Mouse (Mus musculus) T-helper 1 cell (primary cell): ENCODE measurements around the gene Cfap43.

ENCODE experiments used
- in situ Hi-C: fragments of 300-600 bp; cut with MboI, MseI; formaldehyde crosslinking; loops from one replicate; pipeline ENCODE4 v1.15.1; 2025; ENCODE audit warnings: high pct_unique_total_duplicates

Cfap43 gene

DNA sequence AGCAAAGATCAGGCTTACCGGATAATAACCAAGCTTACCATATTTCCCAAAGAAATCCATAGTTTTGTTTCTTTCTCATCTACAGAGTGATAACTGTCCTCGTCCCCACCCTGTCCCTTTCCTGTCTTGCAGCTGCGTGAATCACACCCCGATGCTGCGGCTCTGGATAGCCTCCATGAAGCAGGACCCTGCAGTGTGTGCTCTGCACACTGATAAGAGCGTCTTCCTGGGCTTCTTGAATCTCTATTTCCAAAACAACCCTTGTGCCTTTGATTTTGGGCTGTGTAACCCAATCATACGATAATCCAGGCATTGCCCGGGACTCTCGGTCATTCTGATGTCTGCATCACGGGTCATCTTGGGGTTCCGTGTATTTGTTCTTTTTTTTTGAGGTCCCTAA is 33.2 kb downstream of the Cfap43 start:
- in situ Hi-C loops = no loop called here

DNA sequence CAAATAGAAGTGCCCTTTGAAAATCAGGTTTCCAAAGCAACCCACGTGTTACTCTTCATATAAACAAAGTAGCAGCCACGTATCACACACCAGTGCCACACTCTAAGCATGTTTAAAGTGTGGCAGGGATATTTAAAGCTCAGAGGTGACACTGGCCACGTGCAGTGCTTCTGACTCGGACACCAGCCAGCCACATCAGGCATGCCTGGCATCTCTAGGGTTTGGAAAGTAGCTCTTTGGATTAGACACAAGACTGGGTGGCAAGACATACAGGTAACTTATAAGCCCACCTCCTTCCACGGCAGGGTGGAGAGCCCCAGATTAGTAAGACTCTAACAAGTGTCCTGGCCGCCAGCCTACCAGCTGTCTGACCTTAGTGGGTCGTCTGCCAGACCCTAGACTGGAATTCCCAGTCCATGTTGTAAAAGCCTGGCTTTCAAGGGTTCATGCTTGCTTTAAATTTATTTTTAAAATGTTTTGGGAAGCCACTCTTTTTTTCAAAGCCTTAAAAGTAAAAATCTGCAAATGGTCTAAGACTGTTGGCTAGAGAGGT is 33.8 kb downstream of the Cfap43 start:
- in situ Hi-C loops = no loop called here

DNA sequence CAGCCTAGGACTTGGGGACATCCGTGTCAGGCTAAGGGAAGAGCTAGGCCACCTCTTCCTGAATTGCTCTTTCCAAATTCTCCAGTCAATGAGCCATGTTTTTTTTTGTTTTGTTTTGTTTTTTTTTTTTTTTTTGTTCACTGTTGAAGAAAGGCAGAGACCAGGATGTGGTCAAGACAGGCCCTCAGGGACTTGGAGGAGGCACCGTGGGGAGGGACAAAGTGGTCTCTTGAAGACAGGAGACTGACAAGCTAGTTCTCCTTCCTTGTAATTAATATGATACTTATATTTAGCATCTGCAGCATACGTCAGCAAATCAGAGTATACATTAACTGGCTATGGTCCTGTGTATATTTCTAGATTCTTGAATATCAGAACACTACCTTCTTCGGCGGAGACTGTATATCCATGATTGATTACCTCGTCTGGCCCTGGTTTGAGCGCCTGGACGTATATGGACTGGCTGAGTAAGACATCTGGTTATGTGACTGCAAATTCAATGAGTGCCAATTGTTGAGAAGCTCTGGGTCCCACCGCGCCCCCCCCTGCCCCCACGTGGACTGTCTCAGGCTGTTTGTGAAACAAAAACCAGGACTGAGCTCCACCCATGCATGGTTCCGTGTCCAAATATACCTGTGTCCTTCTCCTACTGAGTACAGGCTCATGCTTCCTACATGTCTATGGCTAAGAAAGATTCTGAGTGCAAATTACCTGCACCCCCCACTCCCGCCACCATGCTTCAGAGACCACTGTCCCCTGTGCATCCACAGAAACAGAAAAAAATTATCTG is 34.6 kb downstream of the Cfap43 start:
- in situ Hi-C loops = loop anchor here (5.0 kb wide), 1 partner anchor 48 kb away; no protein-coding TSS in a partner anchor

DNA sequence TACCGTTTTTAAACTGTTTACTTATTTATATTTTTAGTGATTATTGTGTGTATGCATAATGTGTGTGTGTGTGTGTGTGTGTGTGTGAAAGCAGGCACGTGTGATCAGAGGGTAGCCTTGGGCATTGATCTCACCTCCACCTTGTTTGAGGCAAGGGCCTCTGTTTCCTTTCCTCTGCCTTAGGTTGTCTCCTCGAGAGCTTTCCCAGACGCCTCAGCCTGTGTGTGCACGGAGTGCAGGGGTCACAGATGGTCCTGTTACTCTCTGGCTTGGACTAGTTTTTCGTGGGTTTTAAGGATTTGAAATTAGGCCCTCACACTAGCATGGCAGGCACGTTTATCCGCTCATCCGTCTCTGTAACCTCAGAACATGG is 36.2 kb downstream of the Cfap43 start:
- in situ Hi-C loops = loop anchor here (5.0 kb wide), 1 partner anchor 49 kb away; no protein-coding TSS in a partner anchor

DNA sequence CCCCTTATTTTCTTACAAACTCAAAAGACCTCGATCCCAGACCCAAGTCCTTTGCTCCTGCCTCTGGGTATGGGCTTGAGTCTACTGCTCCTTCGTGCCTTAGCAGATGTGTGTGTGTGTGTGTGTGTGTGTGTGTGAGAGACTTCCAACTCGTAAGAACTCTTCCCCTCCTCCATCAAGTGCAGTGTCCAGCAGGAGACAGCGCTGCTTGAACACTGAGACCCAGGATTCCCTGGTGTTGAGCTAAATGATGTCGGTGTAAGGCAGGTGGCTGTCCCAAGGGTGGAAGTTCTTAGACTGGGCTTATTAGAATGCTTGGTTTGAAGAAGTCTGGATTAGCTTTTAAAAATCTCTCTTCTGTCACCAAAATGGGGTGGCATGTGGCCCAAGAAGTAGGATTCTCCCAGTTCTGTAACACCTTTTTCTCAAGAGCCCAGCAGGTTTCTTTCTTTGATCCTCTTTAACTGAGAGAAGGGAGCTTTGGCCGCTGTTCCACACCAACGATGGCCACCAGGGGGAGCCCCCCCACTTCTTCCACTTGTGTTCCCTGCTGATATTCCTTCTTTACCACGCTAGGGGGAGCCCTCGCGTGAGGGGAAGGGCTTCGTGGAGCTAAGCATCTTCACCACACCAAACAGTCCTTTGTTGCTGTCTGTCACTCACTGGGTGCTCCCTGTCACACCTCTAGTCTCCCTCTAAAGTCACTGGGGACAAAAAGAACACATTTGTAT is 36.8 kb downstream of the Cfap43 start:
- in situ Hi-C loops = loop anchor here (5.0 kb wide), 1 partner anchor 50 kb away; no protein-coding TSS in a partner anchor

DNA sequence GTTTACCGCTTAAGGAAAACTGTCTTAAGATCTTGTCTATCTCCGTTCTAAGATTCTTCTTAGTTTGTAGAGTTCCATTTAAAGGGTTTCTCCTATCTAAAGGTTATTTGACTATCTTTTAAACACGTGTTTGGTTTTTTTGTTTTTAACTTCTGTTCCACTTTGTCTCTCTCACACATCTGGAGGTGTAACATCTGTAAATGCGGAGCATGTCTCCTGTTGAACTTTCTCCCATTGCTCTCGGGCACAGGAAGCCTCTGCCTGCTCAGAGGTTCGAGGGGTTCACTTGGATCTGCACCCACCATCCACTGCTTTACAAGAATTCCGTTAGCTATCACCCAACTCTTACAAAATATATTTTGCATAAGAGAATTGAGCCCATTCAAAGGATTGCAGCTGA is 37.5 kb downstream of the Cfap43 start:
- in situ Hi-C loops = loop anchor here (5.0 kb wide), 1 partner anchor 51 kb away; no protein-coding TSS in a partner anchor

DNA sequence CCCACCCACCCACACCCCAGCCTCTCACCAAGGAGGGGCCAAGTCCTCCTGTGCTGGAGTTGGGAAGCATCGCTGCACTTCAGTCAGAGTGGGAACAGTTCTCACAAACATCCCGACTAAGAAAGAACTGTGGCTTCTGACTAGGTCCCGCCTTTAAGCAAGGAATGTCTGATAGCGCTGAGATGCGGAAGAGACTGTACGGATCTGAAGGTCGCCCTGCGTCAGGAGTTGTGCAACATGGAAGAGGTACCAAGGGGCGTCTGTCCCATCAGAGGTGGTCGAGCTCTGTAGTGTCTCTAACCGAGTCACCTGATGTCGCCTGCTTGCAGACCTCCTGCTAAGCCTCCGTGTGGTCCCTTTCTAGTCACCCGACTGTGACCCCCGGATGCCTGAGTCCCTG is 42.8 kb downstream of the Cfap43 start:
- in situ Hi-C loops = no loop called here

DNA sequence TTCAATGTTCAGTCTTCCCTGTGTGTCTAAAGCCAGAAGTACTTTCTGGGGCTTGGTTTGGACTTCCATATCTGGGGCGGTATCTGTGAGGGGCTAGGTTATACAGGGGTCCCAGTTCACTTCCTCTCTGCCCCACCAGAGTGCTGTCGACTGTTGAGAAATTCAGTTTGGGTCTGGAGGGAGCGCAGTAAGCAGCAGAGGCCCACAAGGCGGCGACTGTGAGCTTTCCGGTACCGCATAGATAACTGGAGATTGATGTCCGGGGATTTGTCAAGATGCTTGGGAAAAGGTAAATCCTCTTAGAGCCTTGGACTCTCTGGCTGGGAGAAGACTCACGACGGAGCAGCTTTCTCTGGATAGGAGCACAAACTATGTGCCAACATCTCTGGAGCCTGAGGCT is 47.6 kb downstream of the Cfap43 start:
- in situ Hi-C loops = no loop called here

DNA sequence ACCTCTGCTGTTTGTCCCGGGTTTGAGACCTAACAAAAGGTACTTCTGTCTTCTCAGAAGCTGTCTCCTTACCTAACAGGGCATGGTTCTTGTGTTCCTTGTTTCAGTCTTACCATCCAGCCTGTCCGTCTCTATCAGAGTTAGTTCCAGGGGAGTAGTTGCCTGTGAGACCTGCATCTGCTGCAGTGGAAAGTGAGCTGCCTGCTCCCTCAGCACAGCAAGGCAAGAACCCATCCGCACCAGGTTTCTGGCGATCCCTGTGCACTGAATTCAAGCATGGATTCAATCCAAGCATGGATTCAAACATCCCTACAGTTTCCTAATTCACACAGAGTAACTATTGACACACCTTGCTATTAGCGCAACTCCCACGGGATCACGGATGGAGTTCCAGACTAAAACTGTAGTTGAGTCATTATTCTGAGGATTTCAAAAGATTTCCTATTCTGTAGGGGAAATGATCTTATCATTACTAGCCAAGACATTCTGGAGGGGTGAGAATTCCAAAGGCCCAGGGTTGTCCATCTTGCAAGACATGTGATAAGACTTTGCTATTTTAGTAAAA is 48.9 kb downstream of the Cfap43 start:
- in situ Hi-C loops = no loop called here

DNA sequence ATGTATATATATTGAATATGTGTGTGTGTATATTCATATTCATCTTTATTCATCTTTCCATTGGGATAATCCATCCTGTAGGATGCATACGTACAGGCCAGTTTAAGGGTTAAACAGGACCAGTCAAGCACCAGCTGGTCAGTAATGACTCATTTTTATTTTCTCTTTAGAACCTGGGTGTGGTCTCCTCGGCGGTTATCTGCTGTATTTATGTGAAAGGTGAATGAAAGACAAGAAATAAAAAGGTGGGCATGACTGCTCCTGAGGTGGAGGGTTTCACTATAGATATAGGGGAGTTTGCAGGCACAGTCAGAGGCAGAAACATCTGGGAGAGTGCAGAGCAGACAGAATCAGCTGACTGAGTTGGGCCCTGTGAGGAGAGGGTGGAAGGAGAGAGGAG is 49.6 kb downstream of the Cfap43 start:
- in situ Hi-C loops = no loop called here

DNA sequence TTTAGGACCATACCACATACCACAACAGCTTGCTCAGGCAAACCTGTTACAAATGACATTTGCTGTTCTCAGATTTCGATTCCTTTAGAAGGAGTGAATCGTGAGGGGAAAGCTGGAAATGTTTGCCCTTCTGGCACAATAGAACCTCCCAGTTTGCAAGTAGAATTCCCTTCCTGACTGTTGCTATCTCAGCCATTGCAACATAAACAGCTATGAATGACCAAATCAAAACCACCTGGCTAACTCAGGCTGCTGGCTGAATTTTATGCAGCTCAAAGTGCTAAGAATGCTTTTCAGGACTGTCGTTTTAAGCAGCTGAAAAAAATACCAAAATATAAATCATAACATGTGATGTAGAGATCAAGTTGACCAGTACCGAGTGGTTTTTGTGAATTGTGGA is 50.1 kb downstream of the Cfap43 start:
- in situ Hi-C loops = no loop called here

DNA sequence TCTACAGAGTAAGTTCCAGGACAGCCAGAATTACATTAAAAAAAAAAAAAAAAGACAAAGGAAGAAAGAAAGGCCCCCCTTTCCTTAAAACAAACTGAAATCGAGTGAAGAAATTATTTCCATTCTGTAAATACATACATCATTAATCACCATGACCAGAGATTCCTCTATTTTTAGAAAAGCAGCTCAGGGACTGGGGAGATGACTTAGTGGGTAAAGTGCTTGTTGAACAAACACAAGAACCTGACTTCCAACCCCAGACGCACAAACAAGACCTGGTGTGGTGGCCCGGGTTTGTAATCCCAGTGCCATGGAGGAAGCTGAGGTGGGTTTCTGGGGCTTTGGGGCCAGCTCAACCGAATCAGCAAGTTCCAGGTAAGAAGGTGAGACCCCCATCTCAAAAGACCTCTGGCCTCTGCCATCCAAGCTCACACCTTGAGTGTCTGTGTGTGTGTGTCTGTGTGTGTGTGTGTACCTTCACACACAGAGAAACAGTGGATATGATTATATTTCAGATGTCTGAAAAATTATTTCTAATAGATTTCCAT is 51.4 kb downstream of the Cfap43 start:
- in situ Hi-C loops = no loop called here

DNA sequence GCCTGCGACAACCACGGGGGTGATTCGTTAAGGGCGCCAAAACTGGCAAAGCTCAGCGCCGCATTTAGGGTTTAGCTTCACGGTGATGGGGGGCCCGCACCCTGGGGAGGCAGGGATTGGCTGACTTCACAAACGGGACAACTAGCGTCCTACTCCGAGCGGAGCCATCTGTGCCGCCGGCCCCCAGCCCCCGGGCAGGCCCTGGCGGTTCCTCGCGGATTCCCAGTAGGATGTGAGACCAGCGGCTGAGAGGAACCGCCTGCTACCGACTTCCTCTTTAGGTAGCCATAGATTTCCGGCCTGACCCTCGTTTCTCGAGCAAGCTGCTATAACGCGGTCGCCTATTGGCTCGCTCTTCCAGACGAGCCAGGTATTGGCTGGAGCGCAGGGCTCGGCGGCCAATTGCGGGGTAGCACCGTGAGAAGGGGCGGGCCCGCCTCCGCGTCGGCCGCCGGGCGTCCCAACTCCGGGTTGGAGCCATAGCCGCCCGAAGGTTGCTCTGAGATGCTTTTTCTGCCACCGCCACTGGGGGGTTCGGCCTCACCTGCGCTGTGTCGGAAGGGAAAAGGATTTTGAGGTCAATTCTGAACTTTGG is 53.6 kb downstream of the Cfap43 start, which contains the start of gene Gsto2:
Gene Gsto2 (plus strand): TSS at position 182 of the 595 bp plus-strand sequence.
- in situ Hi-C loops = no loop called here

DNA sequence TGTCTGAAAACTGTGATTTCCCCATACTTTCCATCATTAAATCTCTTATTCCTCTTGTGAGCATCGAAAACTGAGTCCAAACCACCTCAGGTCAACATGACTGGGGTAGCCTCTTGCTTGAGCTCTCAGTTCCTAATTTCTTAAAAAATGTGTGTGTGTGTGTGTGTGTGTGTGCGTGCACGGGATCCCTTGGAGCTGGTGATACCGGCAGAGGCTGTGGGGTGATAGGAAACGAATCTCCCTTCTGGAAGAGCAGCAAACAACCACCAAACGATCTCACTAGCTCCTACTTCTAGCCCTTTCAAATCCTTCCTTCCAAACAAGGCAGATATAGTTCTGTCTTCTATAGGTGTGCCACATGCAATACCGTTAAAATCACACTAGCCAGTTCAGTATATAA is 54.4 kb downstream of the Cfap43 start:
- in situ Hi-C loops = no loop called here

DNA sequence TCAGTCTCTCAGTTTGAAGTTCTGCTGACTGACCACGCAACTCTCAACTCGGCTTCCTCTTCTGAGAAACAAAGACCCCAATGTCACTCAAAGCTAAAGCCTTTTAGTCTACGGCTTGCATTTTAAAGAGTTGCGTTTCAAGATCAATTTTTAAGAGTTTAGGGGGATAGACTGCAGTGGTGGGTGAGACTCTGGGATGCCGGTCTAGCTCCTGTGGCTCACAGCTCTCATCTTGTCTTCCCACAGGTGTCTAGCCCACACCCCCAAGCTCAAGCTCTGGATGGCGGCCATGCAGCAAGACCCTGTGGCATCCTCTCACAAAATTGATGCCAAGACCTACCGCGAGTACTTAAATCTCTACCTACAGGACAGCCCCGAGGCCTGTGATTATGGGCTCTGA is 55.0 kb downstream of the Cfap43 start:
- in situ Hi-C loops = no loop called here

DNA sequence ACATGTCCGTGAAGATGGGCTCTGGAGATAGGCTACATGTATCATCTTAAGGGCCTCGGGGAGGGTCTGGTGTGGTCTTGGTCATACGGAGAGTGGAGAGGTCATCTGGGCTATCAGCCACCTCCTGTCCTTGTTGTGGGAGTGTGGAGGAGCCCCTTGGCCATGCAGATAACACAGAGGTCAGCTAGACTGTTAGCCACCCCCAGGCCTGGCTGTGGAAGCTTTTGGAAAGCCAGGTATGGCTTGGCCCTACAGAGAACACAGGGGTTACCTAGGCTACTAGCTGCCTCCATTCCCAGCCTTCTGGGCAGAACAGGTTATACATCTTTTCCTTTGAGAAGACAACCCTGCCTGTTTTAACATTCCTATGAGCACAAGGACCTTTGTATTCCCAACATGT is 56.5 kb downstream of the Cfap43 start:
- in situ Hi-C loops = no loop called here

DNA sequence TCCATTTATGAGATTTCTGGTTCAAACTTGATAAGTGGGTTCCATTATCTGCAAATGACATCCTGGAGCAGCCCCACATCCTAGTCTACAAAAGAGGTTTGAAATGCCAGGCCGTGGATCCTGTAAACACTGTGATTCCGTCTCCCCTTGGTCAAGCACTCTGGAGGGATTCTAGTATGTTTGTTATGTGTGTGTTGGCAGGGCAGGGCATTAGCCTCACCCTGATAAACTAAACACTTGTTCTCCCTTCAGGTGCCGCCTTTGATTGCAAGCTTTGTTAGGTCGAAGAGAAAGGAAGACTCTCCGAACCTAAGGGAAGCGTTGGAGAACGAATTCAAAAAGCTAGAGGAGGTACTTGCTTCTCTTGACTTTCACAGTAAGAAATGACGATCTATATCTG is 59.9 kb downstream of the Cfap43 start:
- in situ Hi-C loops = no loop called here

DNA sequence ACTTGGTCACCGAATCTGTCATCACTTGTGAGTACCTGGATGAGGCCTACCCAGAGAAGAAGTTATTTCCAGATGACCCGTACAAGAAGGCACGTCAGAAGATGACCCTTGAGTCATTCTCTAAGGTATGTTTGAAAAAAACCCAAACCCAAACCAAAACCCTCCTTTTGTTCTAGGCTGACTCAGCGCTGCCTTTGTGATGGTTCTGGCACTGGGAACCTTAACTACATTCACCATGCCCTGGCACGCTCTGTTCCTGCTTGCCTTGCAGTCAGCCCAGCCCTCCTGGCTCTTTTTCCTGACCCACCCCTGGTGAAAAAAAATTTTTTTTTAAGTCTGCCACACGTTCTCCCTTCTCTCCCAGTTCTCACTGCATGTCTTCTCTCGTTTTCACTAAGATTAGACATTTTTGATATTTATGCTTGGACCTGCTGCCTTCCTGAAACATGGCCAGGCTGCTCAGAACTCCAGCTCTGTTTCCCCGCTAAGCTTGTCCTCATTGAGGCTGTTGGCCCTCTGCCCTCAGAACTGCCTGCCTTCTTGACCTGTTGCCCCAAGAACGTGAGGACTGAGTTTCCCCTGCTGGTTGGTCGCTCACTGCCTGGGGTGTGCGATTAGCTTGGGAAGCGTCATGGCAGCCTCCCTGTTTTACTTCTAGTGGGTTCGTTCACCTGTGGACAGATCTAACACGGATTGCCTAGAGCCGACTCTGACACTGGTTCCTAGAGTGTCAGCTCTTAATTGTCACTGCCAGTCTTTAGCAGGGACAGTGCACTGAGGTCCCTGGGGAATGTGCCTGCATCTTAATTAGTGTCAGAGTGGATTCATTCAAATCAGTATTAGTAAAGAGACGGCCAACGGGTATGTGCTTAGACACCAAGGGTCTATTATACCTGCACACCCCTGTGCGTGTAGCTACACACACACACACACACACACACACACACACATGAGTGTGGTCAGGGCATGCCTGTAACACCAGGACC is 60.8 kb downstream of the Cfap43 start:
- in situ Hi-C loops = no loop called here

DNA sequence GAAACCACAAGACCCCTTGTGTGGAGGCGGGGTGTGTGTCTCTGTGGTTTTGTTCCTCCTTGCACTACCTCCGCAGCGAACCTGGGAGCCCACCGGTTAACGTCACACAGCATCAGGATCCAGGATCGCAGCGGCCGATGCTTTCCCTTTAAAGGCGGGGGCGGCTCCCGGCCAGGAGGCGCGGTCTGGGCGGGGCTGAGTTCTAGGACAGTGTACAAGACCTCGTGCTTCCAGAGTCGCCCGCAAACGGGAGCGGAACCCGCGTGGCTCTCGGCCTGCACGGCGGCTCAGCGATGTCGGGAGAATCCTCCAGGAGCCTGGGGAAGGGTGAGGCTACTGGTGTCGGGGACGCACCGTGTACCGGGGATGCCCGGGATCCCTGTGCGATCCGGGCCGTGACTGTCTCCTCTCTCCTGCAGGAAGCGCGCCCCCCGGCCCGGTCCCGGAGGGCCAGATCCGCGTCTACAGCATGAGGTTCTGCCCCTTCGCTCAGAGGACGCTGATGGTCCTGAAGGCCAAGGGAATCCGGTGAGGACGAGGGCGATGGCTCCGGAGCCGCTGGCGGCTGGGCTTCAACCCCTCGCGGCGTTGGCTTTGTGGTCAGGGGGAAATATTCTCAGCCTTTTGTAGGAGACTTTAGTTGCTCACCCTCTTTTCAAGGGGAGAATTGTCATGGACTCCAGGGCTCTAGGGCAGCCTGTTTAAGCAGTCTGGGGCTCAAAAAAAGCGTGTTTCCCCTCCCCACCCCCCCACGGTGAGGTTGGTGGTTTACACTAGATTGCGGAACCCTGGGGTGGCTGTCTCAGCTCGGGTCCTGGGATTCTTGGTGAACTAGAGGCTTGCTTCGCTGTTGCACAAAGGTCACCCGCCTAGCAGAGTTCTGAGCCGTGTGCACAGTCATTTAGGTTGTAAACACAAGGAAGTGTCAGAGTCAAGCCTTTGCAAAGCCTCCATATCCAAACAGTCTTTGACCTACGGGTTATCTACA is 64.0 kb downstream of the Cfap43 start, which contains the start of gene Gsto1:
Gene Gsto1 (plus strand): TSS at position 175 of the 988 bp plus-strand sequence.
- in situ Hi-C loops = no loop called here
